Mouse (Mus musculus): ENCODE results near the gene Hnrnpa3.
"Not testable (repeated sequence)": the region's sequence is repeated elsewhere in the genome, so short reads cannot be mapped to it uniquely, and the experiment has no call there.

Gene Hnrnpa3

DNA sequence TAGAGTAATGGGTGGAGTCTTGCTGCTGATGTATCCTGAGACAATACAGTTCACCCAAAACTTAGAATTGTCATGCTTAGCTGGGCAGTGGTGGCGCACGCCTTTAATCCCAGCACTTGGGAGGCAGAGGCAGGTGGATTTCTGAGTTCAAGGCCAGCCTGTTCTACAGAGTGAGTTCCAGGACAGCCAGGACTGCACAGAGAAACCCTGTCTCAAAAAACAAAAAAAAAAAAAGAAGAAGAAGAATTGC lies 22.1 kb upstream of the Hnrnpa3 start:
- not testable (repeated sequence) for DNase-seq (ENCODE audit: low spot score in 2 of 2)

DNA sequence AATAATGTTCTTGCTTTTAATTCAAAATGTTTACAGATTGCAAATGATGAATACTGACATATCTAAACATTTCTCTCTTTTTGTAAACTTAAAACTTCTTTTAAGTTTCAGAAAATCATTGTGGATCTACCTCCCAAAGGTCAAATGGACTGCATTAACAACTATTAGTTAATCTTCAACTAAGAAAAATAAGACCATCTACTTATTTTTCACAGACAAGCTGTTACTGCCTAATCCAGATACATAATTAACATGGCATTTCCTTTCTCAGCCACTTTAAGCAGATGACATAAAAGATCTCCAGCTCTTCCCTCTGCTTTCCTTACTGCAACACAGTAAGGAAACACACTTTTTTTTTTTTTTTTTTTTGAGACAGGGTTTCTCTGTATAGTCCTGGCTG lies 21.7 kb upstream of the Hnrnpa3 start:
- no peak for DNase-seq (ENCODE audit: low spot score in 2 of 2)

DNA sequence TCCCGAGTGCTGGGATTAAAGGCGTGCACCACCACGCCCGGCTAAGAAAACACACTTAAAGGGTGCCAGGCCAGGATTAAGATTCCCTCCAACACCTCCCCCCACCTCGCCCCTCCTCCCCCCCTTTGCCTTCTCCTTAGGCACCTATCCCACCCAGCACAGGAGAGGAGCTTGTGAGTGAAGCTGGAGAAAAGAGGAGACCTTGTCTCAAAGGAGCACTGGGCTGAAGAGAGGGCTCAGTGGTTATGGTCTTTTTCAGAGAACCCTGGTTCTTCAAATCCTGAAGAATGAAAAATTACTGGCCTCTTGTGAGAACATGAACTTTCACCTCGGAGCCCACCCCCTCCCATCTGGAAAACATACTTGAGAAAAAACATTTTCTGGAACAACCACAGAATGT lies 21.2 kb upstream of the Hnrnpa3 start:
- not testable (repeated sequence) for DNase-seq (ENCODE audit: low spot score in 2 of 2)

DNA sequence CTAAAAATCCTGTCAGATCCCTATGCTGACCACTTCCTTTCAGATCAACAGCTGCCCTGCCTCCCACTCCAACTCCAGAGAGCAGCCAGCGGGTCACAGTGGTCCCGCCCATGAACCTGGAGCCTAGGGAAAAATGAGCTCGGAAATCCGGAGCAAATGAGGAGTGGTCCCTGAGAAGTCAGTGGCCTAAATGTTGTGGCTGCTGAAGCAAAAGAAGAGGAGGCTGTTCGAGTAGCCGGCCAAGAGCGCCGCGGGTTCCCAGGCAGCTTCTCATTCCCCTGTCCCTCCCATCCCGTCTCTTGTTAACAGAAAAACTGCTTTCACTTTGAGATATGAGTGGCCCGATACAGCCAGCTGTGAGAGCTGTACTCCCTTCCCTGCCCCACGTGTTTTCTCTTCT lies 19.5 kb upstream of the Hnrnpa3 start:
- DNase-seq (ENCODE audit: low spot score in 2 of 2), result not testable (repeated sequence)

DNA sequence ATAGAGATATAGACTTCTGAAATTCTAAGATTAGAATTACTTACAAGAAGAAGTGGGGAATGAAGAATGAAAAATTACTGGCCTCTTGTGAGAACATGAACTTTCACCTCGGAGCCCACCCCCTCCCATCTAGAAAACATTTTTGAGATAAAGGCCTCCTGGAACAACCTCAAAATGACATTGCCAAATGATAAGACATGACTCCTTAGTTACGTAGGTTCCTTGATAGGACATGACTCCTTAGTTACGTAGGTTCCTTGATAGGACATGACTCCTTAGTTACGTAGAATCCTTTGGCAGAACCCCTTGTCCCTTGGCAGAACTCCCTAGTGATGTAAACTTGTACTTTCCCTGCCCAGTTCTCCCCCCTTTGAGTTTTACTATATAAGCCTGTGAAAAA lies 16.7 kb upstream of the Hnrnpa3 start:
- not testable (repeated sequence) for DNase-seq (ENCODE audit: low spot score in 2 of 2)

DNA sequence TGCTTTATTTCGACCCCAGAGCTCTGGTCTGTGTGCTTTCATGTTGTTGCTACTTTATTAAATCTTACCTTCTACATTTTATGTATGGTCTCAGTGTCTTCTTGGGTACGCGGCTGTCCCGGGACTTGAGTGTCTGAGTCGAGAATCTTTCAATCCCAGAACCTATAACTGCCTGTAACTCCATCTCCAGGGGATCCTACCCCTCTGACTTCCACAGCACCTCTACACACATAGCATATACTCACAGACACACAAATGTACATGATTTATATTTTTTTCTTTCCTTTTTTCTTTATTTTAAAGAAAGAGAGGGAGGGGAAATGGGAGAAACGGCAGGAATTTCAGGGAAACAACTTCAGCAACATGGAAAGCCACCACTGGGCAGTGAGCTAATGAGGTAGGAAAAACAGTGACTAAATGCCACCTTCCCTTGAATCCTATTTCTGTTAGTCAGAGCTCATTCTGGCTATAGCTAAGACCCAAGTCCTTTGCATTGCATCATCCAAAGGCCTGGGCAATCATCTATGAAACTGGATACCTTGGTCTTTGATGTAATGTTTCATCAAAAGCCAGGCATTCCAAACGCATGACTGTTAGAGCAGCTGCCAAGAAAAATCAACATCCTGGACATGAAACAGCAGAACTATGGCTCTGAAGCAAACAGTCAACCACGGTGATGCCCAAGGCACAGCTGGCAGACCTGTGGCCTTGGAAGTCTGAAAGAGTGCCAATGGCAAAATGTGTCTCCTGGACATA lies 16.1 kb upstream of the Hnrnpa3 start:
- no peak for DNase-seq (ENCODE audit: low spot score in 2 of 2)

DNA sequence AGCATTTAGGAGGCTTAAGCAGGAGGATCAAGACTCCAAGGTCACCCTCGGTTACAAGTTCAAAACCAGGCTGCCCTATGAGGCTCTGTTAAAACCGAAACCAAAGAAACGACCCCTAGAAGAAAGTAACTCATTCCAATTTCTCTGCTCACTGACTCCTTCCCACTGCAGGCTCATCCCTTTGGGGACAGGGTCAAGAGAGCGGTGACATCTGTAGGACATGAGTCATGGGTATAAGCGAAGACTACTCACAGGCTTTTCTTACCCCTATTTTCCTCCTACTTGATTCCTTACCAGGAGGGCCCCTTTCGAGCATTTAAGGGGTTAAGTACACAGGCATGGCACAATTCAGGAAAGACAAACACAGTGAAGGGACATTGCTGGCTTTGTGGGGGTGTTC lies 15.1 kb upstream of the Hnrnpa3 start:
- DNase-seq (ENCODE audit: low spot score in 2 of 2), result no peak

DNA sequence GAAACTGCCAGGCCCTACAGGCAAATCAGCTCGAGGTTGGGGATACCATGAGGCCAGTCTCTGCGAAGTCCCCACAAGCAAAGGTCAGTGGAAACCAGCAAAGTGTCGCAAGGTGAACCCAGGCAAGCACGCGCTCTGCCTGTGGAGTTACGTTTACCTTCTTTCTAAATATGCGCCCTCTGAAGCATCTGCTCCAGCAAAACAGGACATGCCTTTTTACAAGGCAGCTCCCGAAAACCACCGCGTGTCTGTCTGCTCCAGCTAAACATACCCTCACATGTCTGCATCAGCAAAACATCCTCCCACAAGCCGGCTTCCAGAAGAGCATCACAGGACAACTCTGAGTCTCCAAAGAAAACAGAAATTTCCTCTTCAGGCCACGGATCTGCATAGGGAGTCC lies 13.8 kb upstream of the Hnrnpa3 start:
- DNase-seq (ENCODE audit: low spot score in 2 of 2), result no peak

DNA sequence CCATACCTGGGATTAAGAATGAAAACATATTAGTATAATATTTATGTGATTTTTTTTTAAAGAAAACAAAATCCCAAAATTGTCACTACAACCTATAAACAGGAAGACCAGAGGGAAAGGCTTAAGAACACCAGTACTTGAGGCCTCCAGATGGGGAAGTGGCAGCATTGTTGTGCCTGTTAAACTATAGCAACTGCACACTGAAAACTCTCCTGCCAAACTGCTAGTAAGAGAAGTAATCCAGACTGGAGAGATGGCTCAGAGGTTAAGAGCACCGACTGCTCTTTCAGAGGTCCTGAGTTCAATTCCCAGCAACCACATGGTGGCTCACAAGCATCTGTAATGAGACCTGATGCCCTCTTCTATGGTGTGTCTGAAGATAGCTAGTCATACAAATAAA lies 8.6 kb upstream of the Hnrnpa3 start:
- DNase-seq (ENCODE audit: low spot score in 2 of 2), result no peak

DNA sequence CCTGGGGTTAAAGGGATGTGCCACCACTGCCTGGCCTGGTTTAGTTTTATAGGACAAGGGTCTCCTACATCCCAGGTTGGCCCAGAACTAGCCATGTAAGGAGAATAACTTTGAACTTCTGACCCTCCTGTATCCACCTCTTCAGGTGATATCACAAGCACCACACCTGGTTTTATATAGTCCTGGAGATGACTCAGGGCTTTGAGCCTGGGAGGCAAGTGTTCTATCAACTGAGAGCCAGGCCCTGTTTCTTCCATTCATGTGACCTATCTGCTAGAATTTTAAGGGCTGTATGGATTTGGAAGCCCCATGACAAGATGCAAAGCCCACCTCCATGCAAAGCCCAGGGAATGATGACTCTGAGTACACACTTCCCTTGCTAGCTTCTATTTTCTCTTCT lies 5.9 kb upstream of the Hnrnpa3 start:
- DNase-seq (ENCODE audit: low spot score in 2 of 2), result no peak

DNA sequence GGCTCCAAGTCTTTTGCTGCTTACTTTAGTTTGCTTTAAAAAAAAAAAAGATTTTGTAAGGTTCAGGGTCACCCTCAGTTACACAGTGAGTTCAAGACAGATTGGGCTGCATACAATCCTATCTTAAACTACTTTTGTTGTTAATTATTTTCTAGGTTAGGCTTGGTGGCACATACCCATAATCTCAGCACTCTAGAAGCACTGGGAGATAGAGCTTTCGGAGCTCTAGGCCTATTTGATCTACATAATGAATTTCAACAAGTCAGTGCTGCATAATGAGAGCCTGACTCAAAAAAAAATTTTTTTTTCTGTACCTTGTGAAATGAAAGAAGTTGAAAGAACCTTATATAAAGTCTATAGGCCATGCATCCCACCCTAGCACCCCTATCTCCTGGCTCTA lies 4.4 kb upstream of the Hnrnpa3 start:
- DNase-seq (ENCODE audit: low spot score in 2 of 2), result no peak

DNA sequence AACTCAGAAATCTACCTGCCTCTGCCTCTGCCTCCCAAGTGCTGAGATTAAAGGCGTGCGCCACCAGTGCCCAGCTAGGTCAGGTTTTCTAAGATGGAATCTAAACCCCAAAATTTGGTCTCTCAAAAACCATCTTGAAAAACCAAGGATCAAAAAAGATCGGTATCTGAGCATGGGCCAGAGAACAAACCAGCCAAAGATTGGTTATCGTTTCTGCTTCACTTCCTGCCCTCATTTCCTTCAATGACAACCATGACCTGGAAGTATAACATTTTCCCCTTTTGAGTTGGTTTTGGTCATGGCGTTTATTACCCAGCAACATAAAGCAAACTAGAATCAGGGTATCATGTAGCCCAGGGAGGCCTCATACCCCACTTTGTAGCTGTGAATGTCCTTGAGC lies 2.1 kb upstream of the Hnrnpa3 start:
- DNase-seq (ENCODE audit: low spot score in 2 of 2), result no peak

DNA sequence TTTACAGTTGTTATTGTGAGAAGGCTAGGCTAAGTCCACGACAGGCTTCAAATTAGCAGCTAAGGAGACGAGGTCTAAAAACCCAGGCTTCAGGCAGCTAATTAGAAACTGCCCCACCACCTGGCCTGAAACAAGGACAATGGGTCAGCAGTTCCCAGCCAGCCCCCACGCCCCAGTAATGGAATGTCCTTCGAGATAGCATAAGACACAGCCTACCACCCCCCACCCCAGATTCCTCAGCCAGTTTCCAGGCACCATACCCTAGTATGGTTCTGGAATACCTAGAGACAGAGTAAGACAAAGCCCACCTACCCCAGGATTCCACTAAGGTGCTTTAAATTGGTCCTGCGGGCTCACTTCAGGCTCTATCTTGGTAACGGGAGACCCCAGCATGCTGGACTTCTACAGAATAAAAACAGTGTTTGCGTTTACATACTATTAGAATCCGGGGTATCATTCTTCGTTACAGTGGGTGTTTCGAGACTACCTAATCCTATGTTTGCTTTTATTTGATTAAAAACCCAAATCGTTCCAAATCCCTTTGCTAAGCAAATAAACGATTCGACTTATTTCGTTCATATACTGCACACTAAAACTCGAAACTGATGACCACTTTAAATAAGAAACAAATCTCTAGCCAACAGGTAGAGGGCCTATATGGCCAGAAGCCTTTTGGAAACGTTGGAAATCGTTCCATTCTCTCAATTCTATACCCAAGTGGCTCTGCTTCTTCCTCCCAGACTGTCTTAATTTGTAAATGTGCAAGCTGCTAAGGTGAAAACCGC lies 962 bp upstream of the Hnrnpa3 start:
- no peak for DNase-seq (ENCODE audit: low spot score in 2 of 2)

DNA sequence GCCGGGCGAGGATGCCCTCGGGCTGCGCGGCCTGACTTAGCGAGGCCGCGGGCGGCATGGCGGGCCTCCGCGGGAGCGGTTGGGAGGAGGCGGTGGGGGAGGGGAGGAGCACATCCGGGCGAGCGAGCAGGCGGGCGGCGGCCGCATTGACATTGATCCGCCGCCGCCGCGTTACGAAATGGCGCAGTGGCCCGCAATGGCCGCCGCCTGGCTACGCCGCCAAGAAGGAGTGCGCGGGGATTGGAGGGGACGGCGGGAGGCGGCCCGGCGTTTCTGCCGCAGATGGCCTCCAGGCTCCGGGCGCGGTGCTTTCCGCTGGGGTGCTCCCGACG lies 534 bp downstream of the Hnrnpa3 start:
- peak; percentile 84 to 89 for DNase-seq (ENCODE audit: low spot score in 2 of 2)

DNA sequence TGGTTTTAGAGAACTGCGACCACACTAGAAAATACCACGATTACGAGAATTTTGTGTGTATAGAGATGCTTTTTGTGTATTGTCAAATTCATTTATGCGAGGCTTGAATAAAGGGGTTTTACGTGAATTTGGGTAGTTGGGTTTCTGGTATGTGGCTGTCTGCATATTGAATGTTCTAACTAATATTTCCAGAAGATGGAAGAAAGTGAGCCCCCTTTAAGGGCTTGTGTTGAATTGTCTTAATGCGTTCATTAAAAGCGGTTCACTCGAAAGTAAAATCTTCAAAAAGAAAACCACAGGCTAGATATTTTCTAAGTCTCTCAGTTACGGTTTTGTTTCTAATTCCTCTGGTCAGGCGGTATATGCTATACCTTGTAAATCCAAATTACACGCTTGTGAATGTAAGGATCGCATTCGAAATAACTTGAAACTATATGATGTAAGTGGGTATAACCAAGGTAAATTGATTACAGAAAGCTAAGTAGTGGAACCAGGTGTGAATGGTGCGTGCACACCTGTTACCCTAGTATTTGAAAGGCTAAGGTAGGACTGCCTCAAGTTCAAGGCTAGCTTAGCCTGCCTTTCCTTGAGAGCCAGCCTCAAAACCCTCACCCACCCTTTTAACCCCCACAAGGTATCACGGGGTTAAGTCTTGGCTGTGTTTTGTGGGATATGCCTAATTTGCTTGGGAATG lies 1.3 kb downstream of the Hnrnpa3 start:
- DNase-seq (ENCODE audit: low spot score in 2 of 2), result no peak

DNA sequence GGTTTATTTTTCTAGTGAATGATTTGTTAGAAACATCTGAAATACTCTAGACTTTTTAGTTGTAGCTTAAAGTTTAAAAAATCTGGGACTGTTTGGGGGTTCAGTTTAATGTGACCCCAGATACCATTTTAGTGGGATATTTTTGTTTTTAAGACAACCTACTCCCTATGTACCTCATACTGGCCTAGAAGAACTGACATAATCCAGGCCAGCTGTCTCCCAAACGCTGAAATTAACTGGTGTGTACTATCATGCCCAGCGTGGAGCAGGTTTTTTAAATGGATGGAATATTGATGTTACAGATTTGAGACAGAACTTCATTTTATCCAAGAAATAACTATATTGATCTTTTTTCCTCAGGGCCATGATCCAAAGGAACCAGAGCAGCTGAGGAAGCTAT lies 2.0 kb downstream of the Hnrnpa3 start:
- DNase-seq (ENCODE audit: low spot score in 2 of 2), result no peak

DNA sequence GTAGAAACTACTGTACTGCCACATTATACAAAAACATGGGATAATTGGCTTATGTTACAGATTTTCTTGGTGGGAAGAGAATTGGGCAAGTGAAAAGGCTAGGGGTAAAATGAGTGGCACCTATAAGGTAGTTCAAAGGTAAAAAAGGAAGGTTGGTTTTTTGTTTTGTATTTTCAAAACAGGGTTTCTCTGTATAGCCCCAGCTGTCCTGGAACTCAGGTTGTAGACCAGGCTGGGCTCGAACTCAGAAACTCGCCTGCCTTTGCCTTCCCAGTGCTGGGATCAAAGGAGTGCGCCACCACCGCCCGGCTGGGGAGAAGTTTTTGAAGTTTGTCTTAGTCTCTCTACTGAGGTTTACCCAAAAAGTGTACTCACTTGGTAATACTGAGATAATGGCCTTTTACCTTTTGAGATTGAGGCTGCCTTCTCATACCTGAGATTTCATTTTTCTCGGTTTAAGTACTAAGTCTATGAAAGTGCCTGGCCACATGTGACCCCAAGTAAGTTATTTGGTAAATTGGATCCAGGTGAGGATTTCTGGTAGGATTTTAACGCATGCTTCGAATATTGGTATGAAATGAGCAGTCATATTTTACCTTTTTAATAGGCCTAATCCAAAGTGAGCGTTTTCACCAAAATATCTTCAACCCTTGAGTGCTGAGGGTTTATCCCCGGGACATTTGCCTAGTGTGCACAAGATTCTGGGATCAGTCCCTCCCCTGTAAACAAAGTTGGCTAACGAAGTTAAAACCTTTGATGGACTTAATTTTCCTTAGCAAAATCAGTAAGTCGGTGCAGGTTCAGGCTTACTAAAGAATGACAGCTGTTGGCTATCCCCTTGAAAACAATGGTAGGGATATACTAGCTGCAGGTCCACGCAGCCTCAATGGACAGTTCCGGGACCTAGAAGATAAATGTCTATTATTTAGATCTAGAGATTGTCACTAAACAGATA lies 10.7 kb downstream of the Hnrnpa3 start:
- no peak for DNase-seq (ENCODE audit: low spot score in 2 of 2)

DNA sequence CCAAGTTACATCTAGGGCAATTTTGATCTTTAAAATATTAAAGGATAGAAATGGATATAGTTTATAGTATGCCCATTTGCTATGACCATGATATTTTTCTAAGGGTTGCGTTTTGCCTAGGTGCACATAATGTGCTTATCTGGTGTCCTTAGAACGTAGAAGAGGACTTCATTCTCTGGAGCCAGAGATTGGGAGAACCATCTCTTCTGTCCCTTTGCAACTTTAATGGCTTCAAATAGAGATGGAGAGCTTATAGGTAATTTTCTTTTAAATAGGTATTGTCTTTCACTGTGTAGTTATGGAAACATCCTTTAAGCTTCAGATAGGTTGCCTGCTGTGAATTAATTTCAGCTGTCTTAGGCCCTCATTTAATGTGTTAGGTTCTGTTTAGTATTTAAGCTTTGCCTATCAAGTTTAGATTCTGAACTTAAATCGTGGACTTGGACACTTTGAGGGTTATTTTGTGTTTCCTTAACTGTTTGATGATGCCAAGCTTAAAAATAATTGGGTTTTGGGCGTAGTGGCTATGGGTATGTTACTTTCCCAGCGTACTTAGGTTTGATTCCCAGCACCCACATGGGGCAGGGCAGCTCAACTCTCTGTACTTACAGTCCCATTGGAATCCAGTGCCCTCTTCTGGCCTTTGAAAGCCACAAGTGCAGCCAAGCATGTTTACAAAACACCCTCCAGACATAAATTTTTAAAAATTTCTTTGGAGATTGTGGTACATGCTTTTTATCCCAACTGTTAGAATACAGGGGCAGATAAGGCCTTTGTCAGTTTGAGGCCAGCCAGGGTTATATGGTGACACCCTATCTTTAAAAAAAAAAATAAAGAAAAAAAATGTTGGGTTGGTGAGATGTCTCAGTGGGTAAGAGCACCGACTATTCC lies 11.6 kb downstream of the Hnrnpa3 start:
- no peak for DNase-seq (ENCODE audit: low spot score in 2 of 2)

DNA sequence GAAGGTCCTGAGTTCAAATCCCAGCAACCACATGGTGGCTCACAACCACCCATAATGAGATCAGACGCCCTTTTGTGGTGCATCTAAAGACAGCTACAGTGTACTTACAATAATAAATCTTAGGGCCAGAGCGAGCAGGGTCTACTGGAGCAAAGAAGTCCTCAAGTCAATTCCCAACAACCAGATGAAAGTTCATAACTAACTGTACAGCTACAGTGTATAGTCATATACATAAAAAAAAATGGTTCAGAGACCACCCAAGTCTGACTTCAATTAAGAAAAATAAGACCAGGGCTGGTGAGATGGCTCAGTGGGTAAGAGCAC lies 12.2 kb downstream of the Hnrnpa3 start:
- no peak for DNase-seq (ENCODE audit: low spot score in 2 of 2)

DNA sequence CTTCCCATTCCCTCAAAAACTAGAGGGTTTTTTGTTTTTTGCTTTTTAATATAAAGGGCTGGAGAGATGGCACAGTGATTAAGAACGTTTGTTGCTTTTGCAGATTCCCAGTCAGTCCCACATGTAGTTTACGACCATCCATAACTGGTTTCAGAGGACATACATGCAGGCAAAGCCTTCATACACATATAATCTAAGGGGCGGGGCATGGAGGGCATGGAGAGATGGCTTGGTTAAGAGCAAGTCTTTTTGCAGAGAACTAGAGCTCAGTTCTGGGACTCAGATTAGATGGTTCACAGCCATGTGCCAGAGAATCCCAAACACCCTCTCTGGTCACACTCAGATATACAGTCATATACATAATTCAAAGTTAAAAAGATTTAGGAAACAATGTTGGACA lies 13.5 kb downstream of the Hnrnpa3 start:
- DNase-seq (ENCODE audit: low spot score in 2 of 2), result no peak

DNA sequence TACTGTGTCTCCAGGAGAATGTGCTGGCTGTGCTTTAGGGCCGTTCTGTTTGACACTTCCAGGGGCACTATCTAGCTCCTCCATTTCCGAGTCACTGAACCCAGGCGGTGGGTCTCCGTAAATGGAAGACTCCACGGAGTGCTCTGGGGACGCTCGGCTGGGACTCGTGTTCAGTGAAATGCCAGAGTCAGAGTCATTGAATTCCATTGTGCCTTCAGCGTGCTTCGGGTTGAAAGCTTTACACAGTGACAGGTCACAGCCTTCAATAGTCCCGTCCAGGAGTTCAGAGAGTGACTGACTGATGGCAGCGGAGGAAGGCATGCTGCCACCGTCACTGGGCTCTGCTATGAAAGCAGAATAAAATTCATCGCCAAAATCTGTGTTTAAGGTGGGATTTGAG lies 17.5 kb downstream of the Hnrnpa3 start:
- DNase-seq (ENCODE audit: low spot score in 2 of 2), result no peak
